Mouse (Mus musculus) heart, embryonic 16.5 days (tissue): ENCODE data around the gene Qsox2. TPM values are rescaled to one million over a fixed set of nuclear protein-coding genes. Genes with fewer than 3 reads are reported as not detected.

Experiments used
- ATAC-seq: fragments of 200-750 bp; cut with Nextera tagmentation; replicated peaks from 2 replicates; pipeline ENCODE4 v1.8.0; 2017; ENCODE audit warnings: moderate number of reproducible peaks; ENCODE audit not compliant: insufficient read depth, low FRiP score; ENCODE audit errors: extremely low read depth
- H3K27ac ChIP-seq: fragments of 300-500 bp; sonication (generic); 2 replicates; pipeline ENCODE4 v1.5.1; 2014; ENCODE audit warnings: mild to moderate bottlenecking, low read length, control low read depth, moderate library complexity
- H3K27me3 ChIP-seq: fragments of 300-500 bp; sonication (generic); 2 replicates; pipeline ENCODE4 v1.6.1; 2014; ENCODE audit warnings: low read length, mixed read lengths; ENCODE audit not compliant: control insufficient read depth, insufficient read depth
- H3K36me3 ChIP-seq: fragments of 300-500 bp; sonication (generic); 2 replicates; pipeline ENCODE4 v1.6.1; 2014; ENCODE audit not compliant: control insufficient read depth, insufficient read depth
- H3K4me1 ChIP-seq: fragments of 300-500 bp; sonication (generic); 2 replicates; pipeline ENCODE4 v1.6.1; 2014; ENCODE audit warnings: low read length, mixed read lengths; ENCODE audit not compliant: control insufficient read depth, insufficient read depth
- H3K4me2 ChIP-seq: fragments of 300-500 bp; sonication (generic); 2 replicates; pipeline ENCODE4 v1.6.1; 2014; ENCODE audit warnings: low read depth, mild to moderate bottlenecking, control low read depth, low read length
- H3K4me3 ChIP-seq: fragments of 300-500 bp; sonication (generic); 2 replicates; pipeline ENCODE4 v1.5.1; 2014; ENCODE audit warnings: mild to moderate bottlenecking, control low read depth, low read length
- H3K9ac ChIP-seq: fragments of 300-500 bp; sonication (generic); 2 replicates; pipeline ENCODE4 v1.6.1; 2014; ENCODE audit warnings: low read length, control low read depth
- H3K9me3 ChIP-seq: fragments of 300-500 bp; sonication (generic); replicated peaks from 2 replicates; pipeline ENCODE4 v1.6.1; 2016; ENCODE audit warnings: low read length; ENCODE audit not compliant: control insufficient read depth
- WGBS: fragments of 180-500 bp; shearing (Covaris S2); extraction: QIAGEN DNeasy Blood & Tissue Kit; methylation state at CpG from one replicate; pipeline ENCODE4 v1.1.7; 2014; 5-methylcytosine and 5-hydroxymethylcytosine counted together
- polyA plus RNA-seq: library from polyadenylated mRNA; unstranded; fragments of >200 nt; fragmentation: Nextera tagmentation; extraction: Ambion mirVana; gene quantifications from 2 replicates; pipeline ENCODE4 v1.2.1, GENCODE M21; 2015

Gene Qsox2
- polyA plus RNA-seq, 1 experiment from 2014 or later, result 11.8 TPM

GRCm38 (mm10) chr2:26207559-26207958 is 29.8 kb downstream of the Qsox2 start:
- Histone ChIP-seq H3K27ac (no peak overlapping the region), H3K4me1 (0 out of 2 replicates have a peak, but pooled peaks cover 1% of the 10 kb centered on the region), H3K9me3 (0 out of 2 replicates have a peak, but pooled peaks cover 4% of the 10 kb centered on the region), H3K4me2 (no peak overlapping the region), H3K36me3 (peaks cover 17% of the 10 kb centered on the region), H3K27me3 (peaks cover 60% of the 10 kb centered on the region), H3K4me3 (no peak overlapping the region), H3K9ac (no peak overlapping the region)
- ATAC-seq, result no peak
- 13% methylated on average over 9 of the region's 9 CpGs for WGBS

GRCm38 (mm10) chr2:26205761-26206160 is 31.6 kb downstream of the Qsox2 start:
- 14% methylated on average over 10 of the region's 10 CpGs for WGBS
- no peak overlapping the region for H3K9ac ChIP-seq
- ATAC-seq, result no peak
- H3K27me3 ChIP-seq, result peaks cover 78% of the 10 kb centered on the region
- no peaks in the 10 kb centered on the region for H3K9me3 ChIP-seq
- peaks cover 4% of the 10 kb centered on the region for H3K36me3 ChIP-seq
- no peak overlapping the region for H3K4me2 ChIP-seq
- no peak overlapping the region for H3K27ac ChIP-seq
- no peak overlapping the region for H3K4me3 ChIP-seq
- 0 out of 2 replicates have a peak, but pooled peaks cover 3% of the 10 kb centered on the region for H3K4me1 ChIP-seq

GRCm38 (mm10) chr2:26205126-26205525 is 32.2 kb downstream of the Qsox2 start:
- no peak overlapping the region for H3K27ac ChIP-seq
- no peak overlapping the region for H3K4me3 ChIP-seq
- H3K36me3 ChIP-seq, result no peaks in the 10 kb centered on the region
- 0 out of 2 replicates have a peak, but pooled peaks cover 3% of the 10 kb centered on the region for H3K4me1 ChIP-seq
- 2% methylated on average over 16 of the region's 16 CpGs for WGBS
- H3K27me3 ChIP-seq, result peaks cover 84% of the 10 kb centered on the region
- no peak overlapping the region for H3K4me2 ChIP-seq
- no peak for ATAC-seq
- H3K9ac ChIP-seq, result no peak overlapping the region
- H3K9me3 ChIP-seq, result no peaks in the 10 kb centered on the region

GRCm38 (mm10) chr2:26202849-26203475 is 34.4 kb downstream of the Qsox2 start:
- Histone ChIP-seq H3K9ac (no peak overlapping the region), H3K27me3 (peaks cover 98% of the 10 kb centered on the region), H3K4me2 (no peak overlapping the region), H3K4me1 (0 out of 2 replicates have a peak, but pooled peaks cover 3% of the 10 kb centered on the region), H3K9me3 (no peaks in the 10 kb centered on the region), H3K4me3 (no peak overlapping the region), H3K27ac (no peak overlapping the region), H3K36me3 (no peaks in the 10 kb centered on the region)
- ATAC-seq, result no peak
- 2% methylated on average over 36 of the region's 36 CpGs for WGBS

- 0 out of 2 replicates have a peak, but pooled peaks cover 3% of the 10 kb centered on the region for H3K4me1 ChIP-seq
- H3K36me3 ChIP-seq, result no peaks in the 10 kb centered on the region
- no peak overlapping the region for H3K4me2 ChIP-seq
- H3K4me3 ChIP-seq, result 0 out of 2 replicates have a peak overlapping the region, but pooled peaks have one; percentile 7
- WGBS, result 1% methylated on average over 77 of the region's 77 CpGs
- H3K9ac ChIP-seq, result no peak overlapping the region
- no peaks in the 10 kb centered on the region for H3K9me3 ChIP-seq
- H3K27me3 ChIP-seq, result peaks cover 97% of the 10 kb centered on the region
- no peak for ATAC-seq
- no peak overlapping the region for H3K27ac ChIP-seq
Observed at GRCm38 (mm10) chr2:26201926-26202848, 35.1 kb downstream of the Qsox2 start.

- ATAC-seq, result 0 out of 2 replicates have a peak, but pooled peaks have one; percentile 46
- peak overlapping the region; percentile 22; the same call in 1 of the 2 replicates for H3K4me2 ChIP-seq
Observed at GRCm38 (mm10) chr2:26198488-26198887, 38.8 kb downstream of the Qsox2 start.

GRCm38 (mm10) chr2:26194552-26195339 is 42.6 kb downstream of the Qsox2 start:
- Histone ChIP-seq H3K9ac (no peak overlapping the region), H3K4me1 (no peaks in the 10 kb centered on the region), H3K36me3 (no peaks in the 10 kb centered on the region), H3K27me3 (peaks cover 51% of the 10 kb centered on the region), H3K27ac (no peak overlapping the region), H3K9me3 (no peaks in the 10 kb centered on the region), H3K4me3 (no peak overlapping the region), H3K4me2 (no peak overlapping the region)
- 40% methylated on average over 7 of the region's 7 CpGs for WGBS
- no peak for ATAC-seq

More at GRCm38 (mm10) chr2:26198488-26198887, 38.8 kb downstream of the Qsox2 start:
- under 1% methylated on average over 10 of the region's 10 CpGs for WGBS
- Histone ChIP-seq H3K27ac (no peak overlapping the region), H3K4me3 (no peak overlapping the region), H3K4me1 (0 out of 2 replicates have a peak, but pooled peaks cover 3% of the 10 kb centered on the region), H3K9ac (no peak overlapping the region), H3K36me3 (no peaks in the 10 kb centered on the region), H3K27me3 (peaks cover 80% of the 10 kb centered on the region), H3K9me3 (no peaks in the 10 kb centered on the region)

GRCm38 (mm10) chr2:26188517-26188916 is 48.8 kb downstream of the Qsox2 start:
- Histone ChIP-seq H3K36me3 (no peaks in the 10 kb centered on the region), H3K4me3 (no peak overlapping the region), H3K9me3 (no peaks in the 10 kb centered on the region), H3K9ac (no peak overlapping the region), H3K4me1 (peaks cover 3% of the 10 kb centered on the region; the same call in 1 of the 2 replicates), H3K4me2 (no peak overlapping the region), H3K27me3 (peaks cover 10% of the 10 kb centered on the region; the same call in 1 of the 2 replicates), H3K27ac (no peak overlapping the region)
- WGBS, result 58% methylated on average over 5 of the region's 5 CpGs
- ATAC-seq, result peak; percentile 55; the same call in 1 of the 2 replicates
